Mouse (Mus musculus) embryonic facial prominence, embryonic 14.5 days (tissue): ENCODE measurements around the gene Kif19a. TPM values are rescaled to one million over a fixed set of nuclear protein-coding genes. Genes with fewer than 3 reads are reported as not detected.
A peak's percentile ranks its signal among the peaks of the same experiment; 100 is the strongest.

Experiments
- ATAC-seq: fragments of 200-750 bp; cut with Nextera tagmentation; 2 replicates; pipeline ENCODE4 v1.8.0; 2017; ENCODE audit warnings: low read depth, moderate number of reproducible peaks, moderate TSS enrichment
- DNase-seq: peaks from one replicate; pipeline ENCODE4 v3.0.0-alpha.2; 2015; ENCODE audit warnings: low spot score
- H3K27ac ChIP-seq: fragments of 300-500 bp; sonication (generic); replicated peaks from 2 replicates; pipeline ENCODE4 v1.5.1; 2014; ENCODE audit warnings: low read depth, mild to moderate bottlenecking, low read length, moderate library complexity
- H3K27me3 ChIP-seq: fragments of 300-500 bp; sonication (generic); replicated peaks from 2 replicates; pipeline ENCODE4 v1.6.1; 2014; ENCODE audit warnings: low read length; ENCODE audit not compliant: control insufficient read depth, insufficient read depth
- H3K36me3 ChIP-seq: fragments of 300-500 bp; sonication (generic); 2 replicates; pipeline ENCODE4 v1.6.1; 2014; ENCODE audit warnings: low read length, mixed read lengths; ENCODE audit not compliant: control insufficient read depth, insufficient read depth
- H3K4me1 ChIP-seq: fragments of 300-500 bp; sonication (generic); 2 replicates; pipeline ENCODE4 v1.6.1; 2014; ENCODE audit warnings: antibody characterized with exemption, low read length; ENCODE audit not compliant: control insufficient read depth, insufficient read depth
- H3K4me2 ChIP-seq: fragments of 300-500 bp; sonication (generic); 2 replicates; pipeline ENCODE4 v1.6.1; 2014; ENCODE audit warnings: low read depth, mild to moderate bottlenecking, low read length, moderate library complexity, mixed read lengths
- H3K4me3 ChIP-seq: fragments of 300-500 bp; sonication (generic); 2 replicates; pipeline ENCODE4 v1.5.1; 2014; ENCODE audit warnings: low read depth, mild to moderate bottlenecking, low read length
- H3K9ac ChIP-seq: fragments of 300-500 bp; sonication (generic); 2 replicates; pipeline ENCODE4 v1.6.1; 2014; ENCODE audit warnings: low read depth, mild to moderate bottlenecking, low read length, moderate library complexity, mixed read lengths
- H3K9me3 ChIP-seq: fragments of 300-500 bp; sonication (generic); 2 replicates; pipeline ENCODE4 v1.6.1; 2016; ENCODE audit warnings: low read length; ENCODE audit not compliant: control insufficient read depth
- WGBS: fragments of 180-500 bp; shearing (Covaris S2); extraction: QIAGEN DNeasy Blood & Tissue Kit; methylation state at CpG from one replicate; pipeline ENCODE4 v1.1.7; 2014; 5-methylcytosine and 5-hydroxymethylcytosine counted together
- polyA plus RNA-seq: library from polyadenylated mRNA; unstranded; fragments of >200 nt; fragmentation: Nextera tagmentation; extraction: Ambion mirVana; gene quantifications from 2 replicates; pipeline ENCODE4 v1.2.1, GENCODE M21; 2014

Kif19a gene
- polyA plus RNA-seq, 1 experiment from 2014 or later: 2.1 TPM

DNA sequence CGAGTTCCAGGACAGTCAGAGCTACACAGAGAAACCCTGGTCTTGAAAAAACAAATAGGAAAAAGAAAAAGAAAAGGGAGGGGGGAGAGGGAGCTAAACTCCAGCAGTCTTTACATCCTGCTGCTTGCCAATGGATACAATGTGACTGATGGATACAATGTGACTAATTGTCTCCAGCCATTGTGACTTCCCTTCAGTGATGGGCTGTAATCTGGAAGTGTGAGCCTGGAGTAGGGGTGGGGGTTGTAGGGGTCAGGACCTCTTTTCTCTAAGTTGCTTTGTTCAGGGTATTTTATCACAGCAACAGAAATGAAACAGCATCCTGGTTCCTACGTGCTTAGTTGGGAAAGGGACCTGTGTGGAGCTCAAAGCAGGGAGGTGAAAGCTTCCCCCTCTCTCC lies 53.9 kb downstream of the Kif19a start:
- ATAC-seq: no peak
- Histone ChIP-seq H3K9me3 (no peaks in the 10 kb centered on the region), H3K4me3 (no peak overlapping the region), H3K4me1 (peaks cover 23% of the 10 kb centered on the region), H3K36me3 (no peaks in the 10 kb centered on the region), H3K9ac (no peak overlapping the region), H3K27me3 (no peaks in the 10 kb centered on the region), H3K27ac (no peak overlapping the region), H3K4me2 (no peak overlapping the region)
- 17% methylated on average over 2 of the region's 2 CpGs for WGBS
- DNase-seq: no peak

DNA sequence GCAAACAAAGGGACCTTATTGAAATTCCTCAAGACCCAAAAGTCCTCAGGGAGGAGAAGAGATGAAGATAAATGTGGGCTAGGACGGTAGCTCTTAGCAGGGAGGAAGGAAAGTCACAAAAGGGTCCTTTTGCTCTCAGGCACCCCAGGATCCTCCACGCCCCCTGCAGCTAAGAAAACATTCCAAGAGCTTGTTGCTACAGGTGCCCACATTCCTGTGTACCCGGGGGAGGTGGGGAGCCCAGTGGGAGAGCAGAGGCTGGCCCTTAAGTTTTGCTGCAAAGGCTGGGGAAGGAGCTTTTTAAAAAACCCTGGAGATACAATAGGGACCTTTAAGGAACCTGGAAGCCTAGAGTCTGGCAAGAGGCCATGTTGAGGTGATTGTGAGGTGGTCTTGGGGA lies 55.3 kb downstream of the Kif19a start:
- WGBS: 37% methylated on average over 3 of the region's 3 CpGs
- H3K27ac ChIP-seq: no peak overlapping the region
- DNase-seq: peak; percentile 61

DNA sequence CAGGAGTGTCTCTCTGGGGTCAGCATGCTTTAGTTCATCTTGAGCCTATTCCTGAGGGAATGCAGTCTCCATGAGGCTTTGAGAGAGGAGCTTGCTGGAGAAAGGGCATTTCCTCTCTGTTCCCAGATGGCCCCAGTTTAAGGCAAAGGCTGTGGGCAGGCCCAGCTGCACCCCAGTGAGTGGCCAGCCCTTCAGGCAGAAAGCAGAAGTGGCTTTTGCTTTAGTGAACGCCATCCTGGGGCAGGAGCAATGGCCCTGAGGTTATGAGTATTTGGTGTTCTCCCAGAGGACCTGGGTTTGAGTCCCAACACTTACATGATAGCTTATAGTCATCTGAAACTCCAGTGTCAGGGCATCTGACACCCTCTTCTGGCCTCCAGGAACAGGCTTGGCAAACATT lies 56.1 kb downstream of the Kif19a start:
- Histone ChIP-seq H3K36me3 (no peaks in the 10 kb centered on the region), H3K4me2 (no peak overlapping the region), H3K4me3 (no peak overlapping the region), H3K4me1 (peaks cover 23% of the 10 kb centered on the region), H3K9ac (no peak overlapping the region), H3K27me3 (no peaks in the 10 kb centered on the region), H3K9me3 (no peaks in the 10 kb centered on the region), H3K27ac (no peak overlapping the region)
- 40% methylated on average over 1 of the region's 1 CpGs for WGBS
- DNase-seq (no peak), ATAC-seq (no peak)

More for the DNA sequence above, 55.3 kb downstream of the Kif19a start:
- Histone ChIP-seq H3K9me3 (no peaks in the 10 kb centered on the region), H3K4me3 (no peak overlapping the region), H3K27me3 (no peaks in the 10 kb centered on the region), H3K9ac (no peak overlapping the region), H3K4me2 (no peak overlapping the region), H3K36me3 (no peaks in the 10 kb centered on the region), H3K4me1 (peaks cover 23% of the 10 kb centered on the region)
- ATAC-seq: no peak

DNA sequence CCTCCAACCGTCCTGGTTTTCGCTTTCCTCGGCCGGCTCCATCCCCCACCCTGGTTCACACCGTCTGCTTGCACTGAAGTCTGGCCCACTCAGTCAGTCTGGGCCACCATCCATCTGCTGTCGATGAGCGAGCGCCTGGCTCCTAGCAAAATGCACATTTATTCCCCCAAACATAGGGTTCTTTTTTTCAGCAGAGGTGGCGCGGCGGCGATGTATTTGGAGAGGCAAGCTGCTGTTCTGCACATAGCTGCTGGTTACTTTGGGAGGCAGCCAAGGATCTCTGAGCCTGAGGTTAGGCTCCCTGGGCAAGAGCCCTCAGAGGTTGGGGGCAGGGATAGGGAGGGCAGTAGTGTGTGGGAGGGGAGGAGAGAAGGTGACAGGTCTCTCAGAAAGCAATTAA lies 57.5 kb downstream of the Kif19a start:
- ATAC-seq (peak; percentile 89), DNase-seq (peak; percentile 92)
- Histone ChIP-seq H3K27me3 (no peaks in the 10 kb centered on the region), H3K9me3 (no peaks in the 10 kb centered on the region), H3K4me1 (peaks cover 23% of the 10 kb centered on the region), H3K36me3 (no peaks in the 10 kb centered on the region), H3K9ac (peak overlapping the region; percentile 9; the same call in 1 of the 2 replicates), H3K4me2 (peak overlapping the region; percentile 23), H3K27ac (peak overlapping the region; percentile 69), H3K4me3 (no peak overlapping the region)
- 28% methylated on average over 12 of the region's 12 CpGs for WGBS

DNA sequence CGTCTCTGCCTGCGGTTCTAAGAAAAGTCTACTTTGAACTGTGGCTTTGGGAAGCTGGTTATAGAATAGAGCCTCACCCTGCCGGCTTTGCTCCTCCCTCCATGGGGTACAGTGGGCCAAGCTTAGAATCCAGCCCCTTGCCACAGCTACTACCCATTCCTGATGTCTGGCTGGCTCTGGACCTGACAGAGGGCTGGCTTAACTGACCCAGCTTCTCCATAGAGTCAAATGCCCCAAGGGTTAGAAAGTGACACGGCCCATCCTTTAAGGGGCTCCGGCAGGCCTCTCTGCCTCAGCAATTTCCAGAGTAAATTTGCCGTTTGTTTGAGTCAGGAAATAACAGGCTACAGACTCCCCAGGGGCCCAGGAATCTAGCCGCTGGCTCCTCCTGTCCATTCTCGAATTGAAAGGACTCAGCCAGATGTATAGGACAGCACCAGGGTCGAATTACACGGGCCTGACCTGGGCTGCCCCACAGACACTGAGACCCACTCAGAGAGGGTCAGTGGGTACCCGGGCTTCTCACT lies 58.1 kb downstream of the Kif19a start:
- Histone ChIP-seq H3K9me3 (no peaks in the 10 kb centered on the region), H3K36me3 (no peaks in the 10 kb centered on the region), H3K4me3 (no peak overlapping the region), H3K4me2 (peak overlapping the region; percentile 23), H3K27me3 (no peaks in the 10 kb centered on the region), H3K4me1 (peaks cover 23% of the 10 kb centered on the region), H3K27ac (peak overlapping the region; percentile 69), H3K9ac (0 out of 2 replicates have a peak overlapping the region, but pooled peaks have one; percentile 9)
- ATAC-seq: peak; percentile 62
- peak; percentile 74 for DNase-seq
- 1% methylated on average over 10 of the region's 11 CpGs for WGBS

DNA sequence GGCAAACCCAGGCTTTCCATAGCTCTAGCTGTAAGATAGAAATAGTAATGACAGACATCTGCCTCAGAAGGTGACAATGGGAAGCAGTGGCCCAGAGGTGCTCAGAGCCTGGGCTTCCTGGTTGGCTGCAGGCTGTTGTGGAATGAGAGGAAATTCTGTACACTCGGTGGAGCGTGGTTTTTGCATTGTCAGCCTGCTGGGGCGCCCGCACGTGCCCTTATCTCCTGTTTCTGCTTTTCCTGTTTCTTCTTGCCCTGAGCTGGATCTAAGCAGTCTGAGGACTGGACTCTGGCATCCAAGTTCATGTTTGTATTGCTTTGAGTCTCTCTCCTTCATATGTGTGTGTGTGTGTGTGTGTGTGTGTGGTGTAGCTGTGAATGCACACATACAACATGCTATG lies 61.5 kb downstream of the Kif19a start:
- DNase-seq: peak; percentile 70
- Histone ChIP-seq H3K27me3 (no peaks in the 10 kb centered on the region), H3K36me3 (no peaks in the 10 kb centered on the region), H3K9me3 (no peaks in the 10 kb centered on the region), H3K27ac (0 out of 2 replicates have a peak overlapping the region, but pooled peaks have one; percentile 24), H3K4me3 (no peak overlapping the region), H3K4me2 (no peak overlapping the region), H3K9ac (no peak overlapping the region), H3K4me1 (peaks cover 35% of the 10 kb centered on the region)
- ATAC-seq: no peak; the same call in 1 of the 2 replicates
- 49% methylated on average over 5 of the region's 5 CpGs for WGBS

DNA sequence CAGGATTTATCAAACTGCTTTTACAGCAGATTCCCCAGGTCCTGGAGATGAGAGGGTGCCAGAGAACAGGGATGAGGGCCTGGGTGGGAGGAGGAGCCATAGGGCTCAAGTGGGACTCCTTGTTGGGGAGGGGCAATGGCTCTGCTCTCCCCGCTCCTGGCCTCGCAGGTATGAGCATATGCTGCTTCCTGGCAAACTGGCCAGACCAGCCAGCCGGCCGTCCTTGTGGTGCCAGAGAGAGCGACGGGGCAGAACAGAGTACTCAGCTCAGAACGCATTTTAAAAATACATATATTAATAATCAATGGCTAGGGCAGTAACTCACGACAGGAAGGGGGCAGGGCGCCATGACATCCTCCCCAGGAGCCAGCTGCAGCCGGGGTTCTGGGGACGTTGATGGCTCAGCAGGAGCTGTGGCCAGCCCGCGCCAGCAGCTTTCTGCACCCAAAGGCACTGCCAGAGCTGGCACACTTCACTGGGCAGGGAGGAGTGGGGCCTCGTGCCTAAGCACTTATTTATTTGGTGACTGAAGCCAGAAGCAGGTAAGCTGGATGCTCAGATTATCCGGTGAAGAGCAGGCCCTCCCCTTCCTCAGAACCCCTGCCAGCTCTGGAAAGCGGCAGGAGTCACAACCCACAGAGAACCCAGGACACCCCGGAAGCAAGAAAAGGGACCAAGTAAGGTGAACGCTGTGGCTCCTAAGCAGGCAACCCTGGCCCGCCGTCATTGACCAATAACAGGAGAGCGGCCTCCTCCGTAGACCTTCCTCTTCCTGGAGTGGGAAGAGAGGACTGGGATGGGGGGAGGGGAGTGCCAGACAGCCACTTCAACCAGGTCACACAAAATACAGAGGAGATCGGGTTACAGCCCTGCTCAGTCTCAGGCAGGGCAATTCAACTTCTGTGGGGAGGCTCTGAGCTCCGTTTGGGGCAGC lies 64.6 kb downstream of the Kif19a start:
- Histone ChIP-seq H3K27me3 (no peaks in the 10 kb centered on the region), H3K4me1 (peaks cover 19% of the 10 kb centered on the region), H3K9me3 (no peaks in the 10 kb centered on the region), H3K4me3 (peak overlapping the region; percentile 26), H3K9ac (peak overlapping the region; percentile 54), H3K27ac (peak overlapping the region; percentile 74), H3K36me3 (no peaks in the 10 kb centered on the region), H3K4me2 (peak overlapping the region; percentile 62)
- 5% methylated on average over 19 of the region's 24 CpGs for WGBS
- peak; percentile 87 for DNase-seq
- peak; percentile 93 for ATAC-seq

DNA sequence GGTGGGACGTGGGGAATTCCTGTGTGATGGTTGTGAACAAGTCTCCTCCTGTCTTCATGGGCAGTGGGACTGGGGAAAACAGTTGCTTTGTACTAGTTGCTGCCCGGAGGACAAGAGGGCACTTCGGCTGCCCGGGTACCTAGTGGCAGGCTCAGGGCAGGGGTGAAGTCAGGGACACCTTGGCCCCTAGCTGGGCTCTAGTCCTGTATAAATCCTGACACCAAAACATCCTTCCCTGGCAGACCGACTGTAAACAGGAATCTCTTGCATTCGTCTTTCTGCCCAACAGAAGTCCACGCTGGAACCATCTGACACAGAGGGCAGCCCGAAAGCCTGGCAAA lies 65.2 kb downstream of the Kif19a start:
- WGBS: 16% methylated on average over 8 of the region's 8 CpGs
- peak overlapping the region; percentile 74 for H3K27ac ChIP-seq
- ATAC-seq (no peak), DNase-seq (no peak)
- no peaks in the 10 kb centered on the region for H3K36me3 ChIP-seq
- no peaks in the 10 kb centered on the region for H3K9me3 ChIP-seq
- H3K4me2 ChIP-seq: peak overlapping the region; percentile 62
- H3K27me3 ChIP-seq: no peaks in the 10 kb centered on the region
- peak overlapping the region; percentile 11; the same call in 1 of the 2 replicates for H3K9ac ChIP-seq
- peaks cover 19% of the 10 kb centered on the region for H3K4me1 ChIP-seq
- H3K4me3 ChIP-seq: peak overlapping the region; percentile 26; the same call in 1 of the 2 replicates
